Mouse (Mus musculus) G1E (cell line): ENCODE measurements around the gene Mob4. TPM values are rescaled to one million over a fixed set of nuclear protein-coding genes. Genes with fewer than 3 reads are reported as not detected.

Experiments used
- ATAC-seq: 2 replicates; pipeline ENCODE4 v1.8.0; 2016; ENCODE audit warnings: mild to moderate bottlenecking; ENCODE audit not compliant: insufficient number of reproducible peaks, poor library complexity, low FRiP score, severe bottlenecking; ENCODE audit errors: extremely low read depth
- DNase-seq: peaks from one replicate; pipeline ENCODE4 v3.0.0; 2012; ENCODE audit warnings: low spot score
- H3K27me3 ChIP-seq: 2 replicates; pipeline ENCODE4 v1.6.1; 2012; ENCODE audit warnings: mild to moderate bottlenecking, low read length, inconsistent platforms; ENCODE audit not compliant: insufficient read depth
- H3K36me3 ChIP-seq: replicated peaks from 2 replicates; pipeline ENCODE3; 2012; ENCODE audit warnings: mild to moderate bottlenecking, inconsistent platforms
- H3K4me1 ChIP-seq: 2 replicates; pipeline ENCODE4 v1.6.1; 2012; ENCODE audit warnings: low read depth, low read length, inconsistent platforms, mixed read lengths; ENCODE audit not compliant: insufficient read depth
- H3K4me3 ChIP-seq: 2 replicates; pipeline ENCODE4 v1.5.1; 2012; ENCODE audit warnings: low read depth, mild to moderate bottlenecking, inconsistent platforms, low read length, moderate library complexity, mixed read lengths
- H3K9me3 ChIP-seq: replicated peaks from 2 replicates; pipeline ENCODE4 v1.6.1; 2012; ENCODE audit warnings: inconsistent platforms
- CTCF ChIP-seq: IDR thresholded peaks from 2 replicates; pipeline ENCODE4 v1.5.1; 2012; ENCODE audit warnings: low read depth, low read length, inconsistent platforms, mixed read lengths
- GATA1 ChIP-seq: IDR thresholded peaks from 2 replicates; pipeline ENCODE4 v1.6.1; 2012; ENCODE audit warnings: borderline replicate concordance, low read length, inconsistent platforms, mixed read lengths
- GATA2 ChIP-seq: IDR thresholded peaks from 2 replicates; pipeline ENCODE4 v1.6.1; 2012; ENCODE audit warnings: low read depth, low read length, inconsistent platforms, borderline replicate concordance
- POLR2AphosphoS5 ChIP-seq: IDR thresholded peaks from 2 replicates; pipeline ENCODE4 v1.6.1; 2012; ENCODE audit warnings: low read depth, low read length, inconsistent platforms; ENCODE audit not compliant: insufficient replicate concordance
- TAL1 ChIP-seq: conservative IDR thresholded peaks from 2 replicates; pipeline ENCODE4 v1.6.1; 2012; ENCODE audit warnings: low read depth, low read length, inconsistent platforms, mixed read lengths
- polyA plus RNA-seq: library from polyadenylated mRNA; stranded (reverse); fragments of >175 nt; gene quantifications from 2 replicates; pipeline ENCODE4 v1.2.3, GENCODE M21; 2012
- total RNA-seq, 2 experiments: library from RNA; stranded (forward) in 1 of 2; stranded (reverse) in 1 of 2; fragments of 200-1000 nt in 1 of 2; fragments of >200 nt in 1 of 2; fragmentation: Nextera tagmentation in 1 of 2; gene quantifications; 2 replicates each; pipeline ENCODE4 v1.2.3; 2014 to 2017

The Mob4 gene
- total and polyA plus RNA-seq, 3 experiments, result 7.7 to 124 (median 65.2) TPM

DNA sequence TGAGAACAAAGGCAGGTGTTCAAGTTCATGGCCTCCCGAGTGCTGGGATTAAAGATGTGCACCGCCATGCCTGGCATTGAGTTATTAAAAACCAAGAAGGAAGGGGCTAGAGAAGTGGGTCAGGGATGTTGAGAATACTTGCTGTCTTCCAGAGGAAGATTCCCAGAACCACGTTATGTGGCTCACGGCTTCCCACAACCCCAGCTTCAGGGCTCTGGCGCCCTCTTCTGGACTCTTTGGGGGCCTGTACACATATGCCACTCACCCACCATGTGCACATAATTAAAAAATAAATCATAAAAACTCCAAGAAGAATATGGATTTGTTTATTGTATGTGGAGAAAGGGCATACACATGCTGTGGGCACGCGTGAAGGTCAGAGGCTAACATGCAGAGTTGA lies 30.9 kb downstream of the Mob4 start:
- ATAC-seq (no peak), DNase-seq (peak; percentile 23)
- H3K36me3 ChIP-seq, result peaks cover 39% of the 10 kb centered on the region
- peaks cover 4% of the 10 kb centered on the region; the same call in 1 of the 2 replicates for H3K4me1 ChIP-seq
- H3K27me3 ChIP-seq, result peaks cover 5% of the 10 kb centered on the region; the same call in 1 of the 2 replicates
- no peak overlapping the region for H3K4me3 ChIP-seq
- TF ChIP-seq CTCF (peak; percentile 52; the same call in 1 of the 2 replicates), GATA1 (no peak), GATA2 (no peak), POLR2AphosphoS5 (no peak)
- no peaks in the 10 kb centered on the region for H3K9me3 ChIP-seq

DNA sequence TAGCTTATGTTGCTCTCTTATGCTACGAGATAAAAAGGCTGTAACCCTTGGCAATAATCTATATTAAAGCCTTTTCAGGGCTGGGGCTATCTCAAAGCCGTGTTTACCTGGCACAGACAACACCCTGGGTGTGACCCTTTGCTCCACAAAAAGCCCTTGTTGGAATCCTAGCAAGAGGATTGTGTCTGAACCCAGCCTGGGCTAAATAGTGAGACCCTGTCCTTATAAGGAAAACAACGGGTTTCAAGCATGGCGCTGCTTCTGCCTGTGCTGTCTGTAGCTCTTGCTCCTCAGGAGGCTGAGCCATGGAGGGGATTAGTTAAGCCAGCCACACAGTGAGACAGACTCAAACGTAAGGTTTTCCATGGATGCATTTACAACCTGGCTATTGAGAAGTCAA lies 31.8 kb downstream of the Mob4 start:
- Histone ChIP-seq H3K9me3 (no peaks in the 10 kb centered on the region), H3K36me3 (peaks cover 30% of the 10 kb centered on the region), H3K4me3 (no peak overlapping the region), H3K27me3 (peaks cover 12% of the 10 kb centered on the region; the same call in 1 of the 2 replicates), H3K4me1 (peaks cover 9% of the 10 kb centered on the region; the same call in 1 of the 2 replicates)
- no peak for ATAC-seq
- TF ChIP-seq POLR2AphosphoS5, result no peak
- DNase-seq, result no peak

GRCm38 (mm10) chr1:55164005-55164404 lies 33.0 kb downstream of the Mob4 start:
- ATAC-seq (no peak), DNase-seq (no peak)

GRCm38 (mm10) chr1:55167560-55167959 lies 36.5 kb downstream of the Mob4 start:
- ATAC-seq (no peak), DNase-seq (no peak)
- TF ChIP-seq CTCF (no peak), GATA1 (no peak), TAL1 (no peak), POLR2AphosphoS5 (no peak), GATA2 (no peak)
- no peaks in the 10 kb centered on the region for H3K36me3 ChIP-seq
- H3K4me3 ChIP-seq, result no peak overlapping the region
- peaks cover 4% of the 10 kb centered on the region; the same call in 1 of the 2 replicates for H3K9me3 ChIP-seq
- peaks cover 15% of the 10 kb centered on the region; the same call in 1 of the 2 replicates for H3K27me3 ChIP-seq
- H3K4me1 ChIP-seq, result peaks cover 7% of the 10 kb centered on the region; the same call in 1 of the 2 replicates

More at GRCm38 (mm10) chr1:55164005-55164404, 33.0 kb downstream of the Mob4 start:
- peaks cover 9% of the 10 kb centered on the region; the same call in 1 of the 2 replicates for H3K4me1 ChIP-seq
- no peak for TF ChIP-seq GATA1
- TF ChIP-seq TAL1, result no peak
- no peak for TF ChIP-seq CTCF
- H3K36me3 ChIP-seq, result peaks cover 17% of the 10 kb centered on the region
- peaks cover under 1% of the 10 kb centered on the region; the same call in 1 of the 2 replicates for H3K9me3 ChIP-seq
- peaks cover 12% of the 10 kb centered on the region; the same call in 1 of the 2 replicates for H3K27me3 ChIP-seq
- H3K4me3 ChIP-seq, result no peak overlapping the region

DNA sequence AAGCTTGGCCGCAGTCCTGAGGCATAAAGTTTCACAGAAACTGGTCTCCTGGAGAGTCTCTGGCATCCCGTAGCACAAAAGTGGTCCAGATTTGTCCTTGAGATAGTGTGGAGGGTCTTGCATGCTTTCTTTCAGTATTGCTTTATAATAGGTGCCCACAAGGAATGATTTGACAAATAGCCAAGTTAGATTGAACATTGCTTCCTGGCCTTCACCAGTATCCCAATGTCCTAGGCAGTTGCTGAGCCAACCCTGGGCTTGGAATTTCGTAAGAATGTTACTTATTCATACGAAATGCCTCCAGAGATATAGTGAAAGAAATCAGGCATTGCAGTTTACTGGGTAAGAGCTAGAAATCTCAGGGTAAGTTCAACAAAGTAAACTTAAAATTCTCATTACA lies 37.6 kb downstream of the Mob4 start:
- ATAC-seq, result no peak
- Histone ChIP-seq H3K27me3 (peaks cover 15% of the 10 kb centered on the region; the same call in 1 of the 2 replicates), H3K4me1 (peaks cover 7% of the 10 kb centered on the region; the same call in 1 of the 2 replicates)

GRCm38 (mm10) chr1:55171361-55172325 lies 40.6 kb downstream of the Mob4 start:
- DNase-seq, result no peak
- Histone ChIP-seq H3K4me3 (no peak overlapping the region), H3K9me3 (peaks cover 4% of the 10 kb centered on the region; the same call in 1 of the 2 replicates), H3K4me1 (0 out of 2 replicates have a peak, but pooled peaks cover 5% of the 10 kb centered on the region), H3K27me3 (peaks cover 10% of the 10 kb centered on the region; the same call in 1 of the 2 replicates), H3K36me3 (no peaks in the 10 kb centered on the region)
- no peak for ATAC-seq
- TF ChIP-seq CTCF, result no peak
- TF ChIP-seq GATA1, result no peak
- TF ChIP-seq POLR2AphosphoS5, result no peak
- TF ChIP-seq TAL1, result no peak
- no peak for TF ChIP-seq GATA2

More for the DNA sequence above, 37.6 kb downstream of the Mob4 start:
- no peak overlapping the region for H3K4me3 ChIP-seq
- H3K9me3 ChIP-seq, result peaks cover 4% of the 10 kb centered on the region; the same call in 1 of the 2 replicates
- DNase-seq, result no peak
- H3K36me3 ChIP-seq, result no peaks in the 10 kb centered on the region
- TF ChIP-seq POLR2AphosphoS5, result no peak
- TF ChIP-seq TAL1, result no peak
- TF ChIP-seq GATA1, result no peak
- TF ChIP-seq CTCF, result no peak
